Mouse (Mus musculus) heart, postnatal 0 days (tissue): Measurements from ENCODE around the gene Vps8. TPM values are rescaled to one million over a fixed set of nuclear protein-coding genes. Genes with fewer than 3 reads are reported as not detected.

Source experiments
- ATAC-seq: fragments of 200-750 bp; cut with Nextera tagmentation; 2 replicates; pipeline ENCODE4 v1.8.0; 2017; ENCODE audit warnings: low read depth, moderate number of reproducible peaks, moderate library complexity; ENCODE audit not compliant: insufficient read depth
- DNase-seq: peaks from one replicate; pipeline ENCODE4 v3.0.0-alpha.2; 2016; ENCODE audit warnings: low spot score
- H3K27ac ChIP-seq: fragments of 300-500 bp; sonication (generic); 2 replicates; pipeline ENCODE4 v1.5.1; 2014; ENCODE audit warnings: low read depth, mild to moderate bottlenecking
- H3K27me3 ChIP-seq: fragments of 300-500 bp; sonication (generic); 2 replicates; pipeline ENCODE4 v1.6.1; 2014; ENCODE audit warnings: low read length, mixed read lengths; ENCODE audit not compliant: control insufficient read depth, insufficient read depth
- H3K36me3 ChIP-seq: fragments of 300-500 bp; sonication (generic); replicated peaks from 2 replicates; pipeline ENCODE4 v1.6.1; 2014; ENCODE audit warnings: low read length, mixed read lengths; ENCODE audit not compliant: control insufficient read depth, insufficient read depth
- H3K4me1 ChIP-seq: fragments of 300-500 bp; sonication (generic); 2 replicates; pipeline ENCODE4 v1.6.1; 2014; ENCODE audit warnings: antibody characterized with exemption; ENCODE audit not compliant: control insufficient read depth, insufficient read depth
- H3K4me2 ChIP-seq: fragments of 300-500 bp; sonication (generic); 2 replicates; pipeline ENCODE4 v1.6.1; 2014; ENCODE audit warnings: low read depth, mild to moderate bottlenecking, low read length, moderate library complexity
- H3K4me3 ChIP-seq: fragments of 300-500 bp; sonication (generic); 2 replicates; pipeline ENCODE4 v1.5.1; 2014; ENCODE audit warnings: low read depth, low read length
- H3K9ac ChIP-seq: fragments of 300-500 bp; sonication (generic); replicated peaks from 2 replicates; pipeline ENCODE4 v1.6.1; 2014; ENCODE audit warnings: low read depth, low read length, mixed read lengths
- H3K9me3 ChIP-seq: fragments of 300-500 bp; sonication (generic); replicated peaks from 2 replicates; pipeline ENCODE4 v1.6.1; 2016; ENCODE audit warnings: low read length; ENCODE audit not compliant: control insufficient read depth
- CTCF ChIP-seq: IDR thresholded peaks from 2 replicates; pipeline ENCODE4 v1.5.1; 2016; ENCODE audit warnings: antibody characterized with exemption, control low read depth, low read depth
- EP300 ChIP-seq: IDR thresholded peaks from 2 replicates; pipeline ENCODE4 v1.6.1; 2016; ENCODE audit warnings: antibody characterized with exemption, low read depth
- WGBS: fragments of 180-500 bp; shearing (Covaris S2); extraction: QIAGEN DNeasy Blood & Tissue Kit; methylation state at CpG from one replicate; pipeline ENCODE4 v1.1.7; 2014; 5-methylcytosine and 5-hydroxymethylcytosine counted together
- polyA plus RNA-seq: library from polyadenylated mRNA; unstranded; fragments of >200 nt; fragmentation: Nextera tagmentation; extraction: Ambion mirVana; gene quantifications from 2 replicates; pipeline ENCODE4 v1.2.1, GENCODE M21; 2015
- total RNA-seq: library from RNA; depleted of rRNA; stranded (reverse); fragments of >200 nt; gene quantifications from 2 replicates; pipeline ENCODE4 v1.2.3, GENCODE M21; 2014; ENCODE audit warnings: low replicate concordance

Vps8 gene
- total and polyA plus RNA-seq, 2 experiments from 2014 or later: 21.3 to 94.8 TPM

- DNase-seq (no peak), ATAC-seq (no peak)
- WGBS: 61% methylated on average over 7 of the region's 7 CpGs
- H3K9ac ChIP-seq: no peak overlapping the region
- no peak overlapping the region for H3K4me3 ChIP-seq
- H3K4me2 ChIP-seq: no peak overlapping the region
- peak overlapping the region; percentile 34; the same call in 1 of the 2 replicates for H3K27ac ChIP-seq
- TF ChIP-seq CTCF (no peak), EP300 (no peak)
- no peaks in the 10 kb centered on the region for H3K27me3 ChIP-seq
- H3K9me3 ChIP-seq: no peaks in the 10 kb centered on the region
- H3K36me3 ChIP-seq: no peaks in the 10 kb centered on the region
- no peaks in the 10 kb centered on the region; the same call in 1 of the 2 replicates for H3K4me1 ChIP-seq
Measured at GRCm38 (mm10) chr16:21376949-21377604, 45.8 kb upstream of the Vps8 start.

DNA sequence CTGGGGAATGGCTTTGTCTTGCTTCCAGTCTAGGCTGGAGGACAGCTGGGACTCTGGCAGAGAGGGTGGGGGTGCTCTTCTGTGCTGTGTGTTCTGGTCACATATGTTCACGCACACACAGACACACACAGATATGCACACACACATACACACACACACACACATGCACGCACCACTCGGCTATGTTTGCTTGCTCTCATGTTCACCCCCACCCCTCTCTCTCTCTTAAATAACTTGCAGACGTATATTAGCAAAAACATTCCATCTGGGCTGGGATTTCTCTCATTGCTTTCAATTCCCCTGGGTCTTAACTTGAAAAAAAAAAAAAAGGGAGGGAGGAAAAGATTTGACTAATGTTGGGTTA lies 45.3 kb upstream of the Vps8 start:
- WGBS: 61% methylated on average over 4 of the region's 4 CpGs
- Histone ChIP-seq H3K4me3 (no peak overlapping the region), H3K4me1 (no peaks in the 10 kb centered on the region; the same call in 1 of the 2 replicates), H3K9me3 (no peaks in the 10 kb centered on the region), H3K27me3 (no peaks in the 10 kb centered on the region), H3K27ac (peak overlapping the region; percentile 34; the same call in 1 of the 2 replicates), H3K4me2 (no peak overlapping the region), H3K36me3 (no peaks in the 10 kb centered on the region), H3K9ac (no peak overlapping the region)
- peak; percentile 42 for DNase-seq
- TF ChIP-seq EP300 (no peak), CTCF (no peak)
- peak; percentile 49 for ATAC-seq

GRCm38 (mm10) chr16:21381469-21381868 lies 41.4 kb upstream of the Vps8 start:
- Histone ChIP-seq H3K27me3 (no peaks in the 10 kb centered on the region), H3K4me2 (no peak overlapping the region), H3K27ac (no peak overlapping the region), H3K36me3 (no peaks in the 10 kb centered on the region), H3K4me3 (no peak overlapping the region), H3K4me1 (no peaks in the 10 kb centered on the region; the same call in 1 of the 2 replicates), H3K9me3 (no peaks in the 10 kb centered on the region), H3K9ac (no peak overlapping the region)
- ATAC-seq (no peak), DNase-seq (no peak)
- TF ChIP-seq EP300 (no peak), CTCF (no peak)
- 84% methylated on average over 1 of the region's 1 CpGs for WGBS

DNA sequence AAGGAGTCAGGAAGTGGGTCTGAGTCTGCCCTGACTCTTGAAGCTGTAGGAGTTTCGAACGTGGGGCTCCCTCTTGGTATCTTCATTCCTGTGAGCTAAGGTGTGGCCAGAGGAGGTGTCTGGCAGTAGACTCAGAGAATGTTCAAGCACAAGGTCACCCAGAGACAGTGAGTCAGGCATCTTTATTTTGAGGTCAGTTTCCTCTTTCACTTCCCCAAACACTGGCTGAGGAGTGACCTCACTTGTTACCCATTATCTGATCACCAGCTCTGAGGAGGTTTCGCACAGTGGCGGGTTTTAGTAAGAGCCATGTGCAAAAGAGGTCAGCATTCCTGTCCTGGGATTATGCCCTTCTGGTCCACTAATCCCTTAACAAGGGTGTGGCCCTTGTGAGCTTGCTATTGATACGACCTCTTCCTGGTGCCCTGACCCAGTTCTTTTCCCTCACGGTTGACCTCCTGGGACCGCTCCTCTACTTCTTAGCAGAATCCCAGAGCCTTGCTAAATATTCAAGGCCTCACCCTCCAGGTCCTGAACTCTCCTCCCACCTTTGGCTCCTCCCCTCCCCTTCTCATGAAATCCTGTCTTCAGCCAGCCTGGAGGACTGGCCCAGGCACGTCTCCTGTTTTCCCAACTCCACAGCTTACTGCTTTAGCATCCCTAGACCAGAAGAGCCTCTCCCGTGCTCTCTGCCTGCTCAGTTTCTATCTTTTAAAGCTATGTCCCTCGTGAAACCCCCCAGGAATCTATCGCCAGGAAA lies 40.6 kb upstream of the Vps8 start:
- Histone ChIP-seq H3K4me3 (no peak overlapping the region), H3K4me1 (no peaks in the 10 kb centered on the region; the same call in 1 of the 2 replicates), H3K4me2 (no peak overlapping the region), H3K36me3 (no peaks in the 10 kb centered on the region), H3K9ac (no peak overlapping the region), H3K27ac (no peak overlapping the region), H3K27me3 (no peaks in the 10 kb centered on the region), H3K9me3 (no peaks in the 10 kb centered on the region)
- TF ChIP-seq EP300: no peak
- no peak for TF ChIP-seq CTCF
- no peak for DNase-seq
- 51% methylated on average over 11 of the region's 11 CpGs for WGBS
- 0 out of 2 replicates have a peak, but pooled peaks have one; percentile 31 for ATAC-seq

DNA sequence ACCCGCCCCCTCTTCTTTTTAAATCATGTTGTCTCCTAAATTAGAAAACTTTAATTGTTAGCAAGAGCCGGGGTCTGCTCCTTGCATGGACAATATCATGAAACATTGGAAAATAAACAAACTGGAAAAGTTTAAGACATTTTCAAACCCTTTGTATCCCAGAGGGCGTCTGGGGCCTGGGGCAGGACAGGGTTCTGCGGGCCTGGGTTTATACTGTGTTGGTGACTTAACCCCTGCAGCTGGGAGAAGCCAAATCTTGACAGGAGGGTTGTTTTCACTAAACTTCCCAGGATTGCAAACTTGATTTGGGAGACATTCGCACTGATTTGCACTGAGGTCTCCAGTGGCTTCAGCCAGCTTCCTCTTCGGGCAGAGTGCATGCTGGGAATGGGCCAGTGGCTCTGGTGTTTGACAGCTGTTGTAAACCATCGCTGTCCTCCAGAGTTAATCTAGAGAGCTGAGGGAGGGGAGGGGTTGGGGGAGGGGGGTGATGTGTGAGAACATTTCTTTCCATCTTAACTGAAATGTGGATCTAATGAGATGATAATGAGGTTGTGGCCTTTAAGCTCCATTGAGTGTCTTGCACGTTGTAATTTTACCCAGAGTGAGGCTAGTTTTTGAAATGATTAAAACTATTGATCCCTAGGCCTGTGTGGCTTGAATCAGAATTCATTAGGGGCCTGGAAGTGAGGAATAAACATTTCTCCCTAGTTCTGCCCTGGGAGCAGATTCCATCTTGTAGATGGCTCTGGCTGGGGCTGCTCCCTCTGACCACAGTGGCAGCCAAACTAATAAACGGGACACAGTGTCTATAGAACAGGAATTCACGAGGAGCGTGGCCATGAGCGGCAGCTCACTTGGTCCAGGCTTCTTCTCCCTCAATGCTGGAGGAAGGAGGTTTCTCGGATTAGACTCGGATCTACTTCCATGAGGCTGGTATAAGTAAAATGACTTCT lies 36.7 kb upstream of the Vps8 start:
- Histone ChIP-seq H3K4me2 (no peak overlapping the region), H3K4me3 (no peak overlapping the region), H3K27ac (no peak overlapping the region), H3K27me3 (no peaks in the 10 kb centered on the region), H3K4me1 (peaks cover 4% of the 10 kb centered on the region; the same call in 1 of the 2 replicates), H3K36me3 (no peaks in the 10 kb centered on the region), H3K9ac (no peak overlapping the region), H3K9me3 (no peaks in the 10 kb centered on the region)
- ATAC-seq (no peak), DNase-seq (no peak)
- TF ChIP-seq CTCF: no peak
- no peak for TF ChIP-seq EP300
- 69% methylated on average over 14 of the region's 14 CpGs for WGBS
